Mouse (Mus musculus): ENCODE results near the gene Cbr2.

The Cbr2 gene

DNA sequence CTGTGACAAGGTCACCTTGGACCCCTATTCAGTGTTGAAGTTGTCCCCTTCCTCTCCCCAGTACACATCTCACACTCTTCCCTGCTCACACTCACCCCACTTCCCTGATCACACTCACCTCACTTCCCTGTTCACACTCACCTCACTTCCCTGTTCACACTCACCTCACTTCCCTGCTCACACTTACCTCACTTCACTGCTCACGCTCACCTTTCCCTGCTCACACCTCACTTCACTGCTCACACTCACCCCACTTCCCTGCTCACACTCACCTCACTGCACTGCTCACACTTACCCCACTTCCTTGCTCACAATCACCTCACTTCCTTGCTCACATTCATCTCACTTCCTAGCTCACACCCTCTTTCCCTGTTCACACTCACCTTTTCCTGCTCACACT lies 519 bp downstream of the Cbr2 start:
- in situ Hi-C loops (cut with MboI, MseI): no loop called here

DNA sequence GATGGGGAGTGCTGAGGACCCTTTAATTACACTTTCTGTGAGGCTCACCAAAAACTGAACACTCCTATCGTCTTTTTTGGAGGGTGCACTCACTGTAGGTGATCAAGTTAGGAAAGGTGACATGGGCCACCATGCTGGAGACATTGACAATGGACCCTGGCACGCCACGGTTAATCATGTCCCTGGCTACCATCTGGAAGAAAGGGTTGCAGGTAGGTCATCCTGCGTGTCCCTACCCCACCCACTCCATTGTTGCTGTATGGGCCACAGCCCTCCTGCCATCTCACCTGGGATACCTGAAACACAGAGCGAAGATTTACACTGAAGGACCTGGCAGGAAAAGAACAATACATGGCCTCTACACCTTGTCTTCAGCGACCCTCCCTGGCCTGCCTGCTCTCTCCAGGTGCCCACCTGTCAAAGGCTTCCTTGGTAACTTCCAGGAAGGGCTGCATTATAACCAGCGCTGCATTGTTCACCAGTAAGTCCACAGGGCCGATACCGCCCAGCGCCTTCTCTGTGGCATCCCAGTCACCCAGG lies 1.5 kb downstream of the Cbr2 start:
- in situ Hi-C loops (cut with MboI, MseI): no loop called here

DNA sequence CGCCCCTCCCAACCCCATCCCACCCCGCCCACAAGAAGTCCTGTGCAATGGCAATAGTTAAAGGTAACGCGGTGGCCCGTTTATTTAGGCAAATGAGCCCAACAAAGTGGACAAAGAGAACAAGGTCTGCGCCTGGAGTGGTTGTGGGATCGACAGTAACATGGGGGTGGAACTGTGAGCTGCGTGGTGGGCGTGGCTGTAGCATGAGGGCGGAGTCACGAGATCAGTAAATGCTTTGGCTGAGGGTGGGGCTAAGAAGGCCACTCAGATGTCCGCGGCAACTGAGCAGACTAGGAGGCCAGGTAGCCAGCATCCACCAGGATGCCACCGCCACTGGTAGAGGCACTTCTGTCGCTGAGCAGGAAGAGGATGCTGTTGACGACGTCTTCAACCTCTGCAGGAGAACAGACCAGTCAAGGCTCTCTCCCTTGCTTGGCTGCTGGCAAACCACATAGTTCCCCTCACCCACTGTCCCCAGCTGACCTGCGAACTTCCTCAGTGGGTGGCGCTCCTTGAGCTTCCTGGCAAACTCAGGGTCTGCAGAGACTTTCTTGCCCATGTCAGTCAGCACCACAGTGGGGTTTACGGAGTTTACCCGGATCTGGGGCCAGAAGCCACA lies 2.4 kb downstream of the Cbr2 start:
- in situ Hi-C loops (cut with MboI, MseI): loop anchor here (5.0 kb wide), 1 partner anchor 38 kb away; no protein-coding TSS in a partner anchor

DNA sequence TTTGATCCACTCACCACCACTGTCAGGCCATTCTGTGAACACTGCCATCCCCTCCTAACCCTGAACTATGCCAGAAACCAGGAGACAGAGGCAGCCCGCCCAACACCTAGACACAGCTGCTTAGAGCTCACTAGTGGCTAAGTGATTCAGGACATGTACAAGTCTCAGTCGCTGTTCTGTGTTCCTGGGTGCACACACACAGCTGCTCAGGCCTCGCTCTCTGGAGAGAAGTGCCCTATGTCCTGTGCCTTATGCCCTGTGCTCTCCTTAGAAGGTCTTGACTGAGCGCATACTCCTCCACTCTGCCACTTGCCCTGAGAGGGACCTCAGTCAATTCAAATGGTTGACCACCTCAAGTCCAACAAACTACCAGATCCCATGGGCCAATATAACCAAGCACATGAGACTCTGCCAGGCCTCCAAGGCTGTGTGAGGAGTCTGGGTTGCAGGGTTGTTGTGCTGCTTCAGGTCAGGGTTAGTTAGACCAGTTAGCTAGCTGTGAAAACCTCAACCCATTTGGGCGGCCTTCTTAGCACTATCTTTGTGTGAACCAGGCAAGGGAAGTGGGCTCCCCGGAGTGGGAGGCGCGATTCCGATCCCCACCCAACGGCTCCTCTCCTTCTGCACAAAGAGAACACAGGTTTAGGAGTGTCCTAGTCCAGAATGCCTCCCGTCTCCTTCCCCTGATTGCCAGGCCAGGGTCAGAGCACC lies 3.2 kb downstream of the Cbr2 start:
- in situ Hi-C loops (cut with MboI, MseI): loop anchor here (5.0 kb wide), 1 partner anchor 39 kb away; no protein-coding TSS in a partner anchor

DNA sequence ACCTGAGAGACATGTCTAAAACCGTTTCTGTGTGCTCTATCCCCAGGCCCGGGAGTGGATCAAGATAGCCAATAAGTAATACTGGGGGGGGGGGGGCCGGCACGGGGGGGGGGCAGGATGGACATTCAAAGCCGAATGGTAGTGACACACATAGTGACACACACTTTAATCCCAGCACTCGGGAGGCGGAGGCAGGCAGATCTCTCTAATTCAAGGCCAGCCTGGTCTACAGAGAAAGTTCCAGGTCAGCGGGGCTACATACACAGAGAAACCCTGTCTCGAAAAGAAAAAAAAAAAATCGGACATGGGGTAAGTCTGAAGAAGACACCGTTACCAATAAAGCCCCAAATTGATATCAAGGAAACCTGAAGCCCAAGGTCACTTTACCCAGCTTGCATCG lies 4.3 kb downstream of the Cbr2 start:
- in situ Hi-C loops (cut with MboI, MseI): loop anchor here (5.0 kb wide), 1 partner anchor 40 kb away; no protein-coding TSS in a partner anchor

DNA sequence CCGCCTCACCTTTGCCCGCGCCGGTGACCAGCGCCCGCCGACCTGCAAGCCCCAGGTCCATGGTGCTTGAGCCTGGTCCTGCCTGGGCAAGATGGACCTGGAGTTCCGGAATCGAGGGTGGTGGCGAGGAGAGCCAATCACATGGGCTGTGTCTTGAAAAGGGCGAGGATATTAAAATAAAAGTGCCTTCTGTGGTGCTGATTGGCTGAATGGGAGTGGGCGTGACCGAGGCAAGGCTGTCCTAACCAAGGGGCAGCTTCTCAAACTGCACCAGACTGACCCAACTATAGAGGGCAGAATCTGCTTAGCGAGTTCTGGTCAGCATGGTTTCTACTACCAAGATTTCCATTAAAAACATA lies 4.8 kb downstream of the Cbr2 start, which contains the start of gene Dcxr:
Gene Dcxr (minus strand): TSS at position 113 of the 359 bp plus-strand sequence.
- in situ Hi-C loops (cut with MboI, MseI): loop anchor here (5.0 kb wide), 1 partner anchor 40 kb away; no protein-coding TSS in a partner anchor

DNA sequence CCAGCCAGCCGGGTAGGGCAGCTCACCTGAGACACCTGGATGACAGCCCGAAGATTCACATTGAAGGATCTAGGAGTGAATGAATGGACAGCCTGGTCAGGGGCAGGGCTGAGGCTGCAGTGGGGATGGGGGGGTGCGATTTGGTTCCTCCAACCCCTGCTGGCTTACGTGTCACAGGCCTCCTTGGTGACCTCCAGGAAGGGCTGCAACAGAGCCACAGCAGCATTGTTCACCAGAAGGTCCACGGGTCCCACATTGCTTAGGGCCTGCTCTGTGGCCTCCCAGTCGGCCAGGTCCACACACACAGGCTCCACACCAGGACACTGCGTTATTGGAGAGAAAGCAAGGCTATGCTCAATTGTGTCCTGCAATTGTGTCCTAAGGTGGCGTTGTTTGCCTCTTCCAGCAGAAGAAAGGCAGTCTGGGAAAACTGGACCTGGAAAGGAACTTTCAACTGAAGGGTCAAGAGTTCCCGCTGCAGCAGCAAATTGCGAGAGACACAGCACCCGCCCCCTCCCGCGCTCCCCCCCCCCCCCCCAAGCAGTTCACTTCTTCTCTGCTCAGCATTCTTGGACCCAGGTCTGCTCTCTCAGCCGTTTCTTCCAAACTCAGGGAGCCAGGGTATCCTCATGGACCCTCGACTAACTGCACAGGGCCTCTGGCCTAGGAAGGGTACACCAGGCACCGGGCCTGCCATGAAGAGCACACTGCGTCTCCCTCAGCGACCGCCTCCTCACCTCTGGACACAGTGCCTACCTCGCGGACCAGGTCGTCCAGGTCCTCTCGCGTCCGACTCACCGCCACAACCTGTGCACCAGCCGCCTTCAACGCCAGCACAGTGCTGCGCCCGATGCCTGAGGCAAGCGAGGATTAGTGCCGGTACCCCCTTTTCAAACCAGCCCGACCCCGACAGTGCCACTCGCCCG lies 5.4 kb downstream of the Cbr2 start:
- in situ Hi-C loops (cut with MboI, MseI): loop anchor here (5.0 kb wide), 1 partner anchor 41 kb away; no protein-coding TSS in a partner anchor

DNA sequence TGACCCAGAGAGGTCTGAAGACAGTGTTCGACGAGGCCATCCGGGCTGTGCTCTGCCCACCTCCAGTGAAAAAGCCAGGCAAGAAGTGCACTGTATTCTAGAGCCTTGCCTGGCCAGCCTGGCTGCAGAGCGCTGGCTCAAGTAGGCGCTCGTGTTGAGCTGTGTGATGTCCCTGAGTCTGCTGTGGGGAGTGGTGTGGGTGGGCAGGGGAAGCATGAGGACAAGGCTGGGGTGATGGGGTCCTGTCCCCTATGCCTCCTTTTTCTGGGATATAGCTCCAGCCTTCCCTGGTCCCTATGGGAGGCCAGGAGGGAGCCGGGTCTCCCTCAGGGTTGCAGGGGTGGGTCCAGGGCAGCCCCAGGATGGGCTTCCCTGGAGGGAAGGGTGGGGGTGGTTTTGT lies 8.4 kb downstream of the Cbr2 start:
- in situ Hi-C loops (cut with MboI, MseI): no loop called here

DNA sequence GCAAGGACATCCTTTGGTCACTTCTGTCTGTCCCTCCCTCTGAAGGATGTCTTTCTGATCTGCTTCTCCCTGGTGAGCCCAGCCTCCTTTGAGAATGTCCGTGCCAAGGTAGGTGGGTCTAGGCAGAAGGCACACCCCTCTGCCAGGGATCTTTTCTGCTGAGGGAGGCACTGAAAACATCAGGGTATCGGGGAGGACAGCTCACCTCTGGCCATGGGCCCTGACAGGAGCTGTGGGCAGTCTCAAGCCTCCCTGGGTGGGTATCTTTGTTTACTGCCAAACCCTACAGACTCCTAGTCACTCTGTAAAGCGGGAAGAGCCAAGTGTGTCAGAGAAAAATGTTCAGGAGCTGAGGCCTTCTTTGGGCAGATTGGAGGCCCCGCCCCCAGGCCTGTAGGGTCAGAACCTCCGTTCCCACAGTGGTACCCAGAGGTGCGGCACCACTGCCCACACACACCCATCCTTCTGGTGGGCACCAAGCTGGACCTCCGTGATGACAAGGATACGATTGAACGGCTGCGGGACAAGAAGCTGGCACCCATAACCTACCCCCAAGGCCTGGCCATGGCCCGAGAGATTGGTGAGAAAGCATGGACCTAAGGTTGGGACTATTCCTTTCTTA lies 9.0 kb downstream of the Cbr2 start:
- in situ Hi-C loops (cut with MboI, MseI): no loop called here

DNA sequence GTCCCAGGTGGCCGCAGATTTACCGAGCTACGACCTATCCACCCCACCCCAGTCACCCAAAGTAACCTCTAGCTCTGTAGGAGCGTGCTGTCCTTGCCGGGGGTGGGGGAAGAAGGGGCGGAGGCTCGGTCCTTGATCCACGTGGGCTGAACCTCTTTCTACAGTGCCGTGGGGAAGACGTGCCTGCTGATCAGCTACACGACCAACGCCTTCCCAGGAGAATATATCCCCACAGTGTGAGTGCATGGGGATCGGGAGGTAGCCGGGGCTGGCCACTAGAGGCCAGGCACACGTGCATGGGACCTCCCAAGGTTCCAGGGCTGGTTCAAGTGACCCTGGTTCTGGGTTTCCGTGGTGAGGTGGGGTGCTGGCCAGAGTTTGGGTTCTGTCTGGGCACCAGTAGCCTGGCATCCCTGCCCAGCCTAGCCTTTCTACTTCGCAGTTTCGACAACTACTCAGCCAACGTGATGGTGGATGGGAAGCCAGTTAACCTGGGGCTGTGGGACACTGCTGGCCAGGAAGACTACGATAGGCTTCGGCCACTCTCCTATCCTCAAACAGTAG lies 9.8 kb downstream of the Cbr2 start:
- in situ Hi-C loops (cut with MboI, MseI): no loop called here

DNA sequence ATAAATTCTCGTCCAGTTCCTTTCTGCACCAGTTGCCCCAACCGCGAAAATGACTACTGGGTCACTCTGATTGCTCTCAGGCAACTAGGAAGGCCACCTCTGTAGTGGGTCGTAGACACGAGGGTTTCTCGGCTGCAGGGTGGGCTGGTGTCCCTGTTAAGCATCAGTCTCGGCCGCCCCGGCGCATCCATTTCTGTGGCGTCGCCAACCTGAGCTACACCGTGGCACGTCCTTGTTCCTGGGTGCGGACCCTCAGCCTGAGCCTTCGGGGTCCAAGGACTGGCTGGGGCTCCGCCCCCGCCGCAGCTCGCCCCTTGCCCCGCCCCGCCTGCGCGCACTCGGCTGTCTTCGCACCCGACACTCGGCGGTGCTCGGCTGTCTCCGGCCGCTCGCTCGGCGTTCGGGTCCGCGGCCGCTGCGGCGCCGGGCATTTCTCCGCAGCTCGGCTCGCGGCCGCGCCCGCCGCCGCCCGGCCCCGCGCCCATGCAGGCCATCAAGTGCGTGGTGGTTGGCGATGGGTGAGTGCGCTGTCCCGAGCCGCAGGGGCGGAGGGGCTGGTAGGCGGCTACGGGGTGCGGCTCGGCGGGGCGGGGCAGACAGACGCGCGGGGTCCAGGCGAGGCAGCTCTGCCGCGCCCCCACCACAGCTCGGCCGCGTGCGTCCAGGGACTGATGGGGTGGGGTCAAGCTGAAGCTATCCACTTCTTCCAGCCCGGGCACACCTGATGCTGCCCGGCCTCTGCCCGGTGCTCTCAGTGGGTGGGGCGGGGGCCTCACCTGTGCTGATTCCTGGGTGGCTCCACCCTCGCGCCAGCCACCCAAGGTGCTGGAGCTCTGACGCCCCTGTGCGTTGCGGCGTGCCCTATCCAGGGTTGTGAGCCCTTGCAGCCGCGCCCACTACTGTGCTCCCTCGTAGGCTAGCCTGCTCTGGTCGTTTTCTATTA lies 10.5 kb downstream of the Cbr2 start, which contains the start of gene Rac3:
Gene Rac3 (plus strand): TSS at position 347 of the 943 bp plus-strand sequence.
- in situ Hi-C loops (cut with MboI, MseI): no loop called here

DNA sequence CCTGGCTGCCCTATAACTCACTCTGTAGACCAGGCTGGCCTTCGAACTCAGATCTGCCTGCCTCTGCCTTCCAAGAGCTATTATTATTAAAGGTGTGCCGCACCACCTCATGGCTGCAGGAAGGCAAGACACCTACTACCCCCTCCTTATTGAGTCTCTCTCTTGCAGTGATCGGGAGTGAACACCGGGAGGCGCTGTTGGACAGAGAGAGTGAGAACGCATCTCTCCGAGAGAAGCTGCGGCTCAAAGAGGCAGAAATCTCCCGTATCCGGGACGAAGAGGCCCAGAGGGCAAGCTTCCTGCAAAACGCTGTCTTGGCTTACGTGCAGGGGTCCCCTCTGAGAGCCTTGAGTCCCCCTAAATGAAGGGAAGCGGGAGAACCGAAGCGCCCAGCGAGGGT lies 11.5 kb downstream of the Cbr2 start:
- in situ Hi-C loops (cut with MboI, MseI): no loop called here

DNA sequence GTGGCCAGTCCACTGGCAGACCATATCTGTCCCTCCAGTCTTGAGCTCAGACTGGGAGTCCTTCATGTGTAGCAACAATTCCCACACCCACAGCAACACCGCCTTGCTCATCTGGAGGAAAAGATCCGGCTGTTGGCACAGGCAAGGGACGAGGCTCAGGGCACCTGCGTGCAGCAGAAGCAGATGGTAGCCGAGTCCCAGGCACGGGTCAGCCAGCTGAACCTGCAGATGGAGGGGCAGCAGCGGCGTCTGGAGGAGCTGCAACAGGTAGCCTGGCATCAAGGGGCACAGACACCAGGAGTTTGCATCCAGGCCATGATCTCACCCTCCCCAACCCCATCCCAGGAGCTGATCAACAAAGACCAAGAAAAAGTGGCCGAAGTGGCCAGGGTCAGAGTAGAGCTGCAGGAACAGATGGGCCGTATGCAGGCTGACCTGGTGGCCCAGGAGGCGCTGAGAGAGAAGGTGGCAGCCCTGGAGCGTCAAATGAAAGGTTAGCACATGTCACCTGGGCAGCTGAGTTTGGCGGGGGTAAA lies 12.0 kb downstream of the Cbr2 start:
- in situ Hi-C loops (cut with MboI, MseI): loop anchor here (10.0 kb wide), 1 partner anchor 95 kb away; the partner anchor contains the start of gene Sirt7

DNA sequence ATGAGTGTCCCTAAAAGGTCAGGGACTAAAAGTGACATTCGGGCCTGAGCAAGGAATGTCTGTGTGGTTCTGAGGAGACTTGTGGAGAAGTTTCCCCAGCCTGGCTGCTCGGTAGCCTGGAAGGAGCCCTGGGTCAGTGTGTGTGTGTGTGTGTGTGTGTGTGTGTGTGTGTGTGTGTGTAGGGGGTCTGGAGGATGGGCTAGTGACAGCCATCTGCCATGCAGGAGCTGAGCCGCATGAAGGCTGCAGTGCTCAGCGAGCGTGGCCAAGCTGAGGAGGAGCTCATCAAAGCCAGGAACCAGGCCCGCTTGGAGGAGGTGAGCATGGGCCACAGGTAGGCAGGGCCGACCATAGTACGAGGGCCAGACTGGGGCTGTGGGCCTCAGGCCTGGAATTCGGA lies 12.7 kb downstream of the Cbr2 start:
- in situ Hi-C loops (cut with MboI, MseI): loop anchor here (10.0 kb wide), 1 partner anchor 94 kb away; the partner anchor contains the start of gene Sirt7

DNA sequence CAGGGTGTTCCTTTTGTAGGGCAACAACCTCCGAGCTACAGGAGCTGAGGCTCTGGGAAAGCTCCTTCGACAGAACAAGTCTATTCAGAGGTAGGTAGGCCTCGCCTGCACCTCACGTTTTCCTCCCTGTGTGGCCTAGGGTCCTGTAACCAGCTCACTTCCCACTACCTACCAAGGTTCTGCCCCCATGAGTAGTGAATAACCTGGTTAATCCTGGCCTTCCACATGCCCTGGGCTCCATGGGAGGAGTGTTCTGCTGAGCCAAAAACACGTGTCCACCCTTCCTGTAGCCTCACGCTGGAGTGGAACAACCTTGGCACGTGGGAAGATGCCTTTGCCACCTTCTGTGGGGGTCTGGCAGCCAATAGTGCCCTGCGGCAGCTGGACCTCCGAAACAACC lies 16.8 kb downstream of the Cbr2 start:
- in situ Hi-C loops (cut with MboI, MseI): loop anchor here (10.0 kb wide), 1 partner anchor 90 kb away; the partner anchor contains the start of gene Sirt7

DNA sequence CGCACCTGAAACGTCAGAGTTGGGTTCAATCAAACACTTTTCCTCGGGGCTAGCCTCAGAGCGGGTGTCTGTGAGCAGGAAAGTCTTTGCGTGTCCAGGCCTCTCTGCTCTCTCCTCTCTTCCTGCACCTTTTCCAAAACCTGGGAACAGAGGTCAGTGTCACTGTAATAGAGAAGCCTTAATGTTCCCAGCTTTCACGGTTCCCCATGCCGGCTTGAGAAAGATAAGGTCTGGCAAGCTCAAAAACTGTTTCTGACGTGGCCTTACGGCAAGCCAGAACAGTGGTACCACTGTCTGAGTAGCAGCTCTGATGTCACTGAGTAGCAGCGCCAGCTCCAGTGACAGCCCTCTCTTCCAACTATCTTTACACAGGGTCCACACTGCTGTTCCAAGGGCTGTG lies 17.4 kb downstream of the Cbr2 start:
- in situ Hi-C loops (cut with MboI, MseI): loop anchor here (10.0 kb wide), 1 partner anchor 90 kb away; the partner anchor contains the start of gene Sirt7

DNA sequence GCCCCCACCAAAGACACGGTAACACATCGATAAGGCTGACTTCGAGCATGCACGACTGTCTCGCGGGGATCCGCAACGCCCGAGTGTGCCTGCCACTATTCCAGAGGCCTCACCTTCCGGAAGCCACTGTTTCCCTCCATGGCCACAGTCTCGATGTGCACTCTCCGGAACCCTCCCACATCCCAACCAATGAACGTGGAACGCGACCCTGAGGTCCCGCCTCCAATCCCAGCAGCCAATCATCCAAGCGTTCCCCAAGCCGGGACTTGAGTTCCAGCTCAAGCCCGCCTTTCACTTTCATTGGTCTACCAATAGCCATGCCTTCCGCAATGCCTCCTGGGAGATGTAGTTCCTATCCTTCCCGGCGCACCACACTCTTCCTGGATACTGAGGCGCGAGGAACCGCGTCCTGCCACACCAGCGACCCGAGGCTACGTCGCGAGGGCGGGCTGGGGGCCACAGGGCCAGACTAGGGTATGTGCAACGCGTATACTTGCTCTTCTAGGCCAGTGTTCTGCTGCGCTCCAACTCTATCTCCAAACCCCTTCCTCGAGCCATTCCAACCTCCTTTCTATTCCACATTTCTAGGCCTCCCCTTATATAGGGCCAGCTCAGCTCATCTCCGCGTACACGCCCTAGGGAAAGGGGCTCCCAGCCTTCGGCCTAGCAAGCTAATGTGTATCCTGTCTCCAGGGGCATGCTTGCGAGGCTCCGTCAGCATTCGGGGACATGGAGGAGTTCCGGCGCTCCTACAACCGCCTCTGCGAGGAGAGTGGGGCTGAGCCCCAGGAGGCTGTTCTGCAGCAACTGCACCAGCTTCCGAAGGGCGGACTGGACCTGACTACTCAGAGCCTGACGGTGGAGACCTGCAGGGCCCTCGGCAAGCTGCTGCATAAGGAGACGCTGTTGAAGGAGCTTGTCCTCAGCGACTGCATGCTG lies 18.1 kb downstream of the Cbr2 start, which contains the start of the genes Cenpx and Lrrc45:
Gene Cenpx (minus strand): TSS at position 159 of the 939 bp plus-strand sequence.
Gene Lrrc45 (plus strand): TSS at position 346 of the 939 bp plus-strand sequence.
- in situ Hi-C loops (cut with MboI, MseI): loop anchor here (10.0 kb wide), 1 partner anchor 89 kb away; the partner anchor contains the start of gene Sirt7
